Mouse (Mus musculus): ENCODE measurements around the gene Apod. TPM values are rescaled to one million over a fixed set of nuclear protein-coding genes. Genes with fewer than 3 reads are reported as not detected.

Apod gene
- polyA plus RNA-seq, 1 experiment from 2014 or later, result 0.77 TPM

GRCm38 (mm10) chr16:31303276-31303675, 11.3 kb downstream of the Apod start:
- Histone ChIP-seq H3K4me3 (ENCODE audit: low read depth, low read length) (no peak overlapping the region), H3K4me1 (replicated peaks; ENCODE audit: control insufficient read depth, insufficient read depth, low read length) (no peaks in the 10 kb centered on the region; the same call in 1 of the 2 replicates), H3K9ac (ENCODE audit: low read depth, low read length) (no peak overlapping the region), H3K4me2 (replicated peaks; ENCODE audit: low read depth) (no peak overlapping the region), H3K27me3 (replicated peaks; ENCODE audit: control insufficient read depth, insufficient read depth, low read length) (no peaks in the 10 kb centered on the region), H3K36me3 (ENCODE audit: control insufficient read depth, insufficient read depth) (no peaks in the 10 kb centered on the region), H3K9me3 (ENCODE audit: control insufficient read depth) (0 out of 2 replicates have a peak, but pooled peaks cover 3% of the 10 kb centered on the region), H3K27ac (ENCODE audit: low read depth, low read length) (no peak overlapping the region)
- WGBS, result 73% methylated on average over 10 of the region's 10 CpGs
- TF ChIP-seq CTCF (IDR thresholded peaks at IDR 0.05; ENCODE audit: low read depth), result no peak
- no peak for ATAC-seq

- H3K9ac ChIP-seq (ENCODE audit: low read depth, low read length), result no peak overlapping the region
- no peak overlapping the region for H3K4me2 ChIP-seq (replicated peaks; ENCODE audit: low read depth)
- no peaks in the 10 kb centered on the region for H3K27me3 ChIP-seq (replicated peaks; ENCODE audit: control insufficient read depth, insufficient read depth, low read length)
- no peak for ATAC-seq
- H3K4me3 ChIP-seq (ENCODE audit: low read depth, low read length), result no peak overlapping the region
- no peaks in the 10 kb centered on the region for H3K36me3 ChIP-seq (ENCODE audit: control insufficient read depth, insufficient read depth)
- TF ChIP-seq CTCF (IDR thresholded peaks at IDR 0.05; ENCODE audit: low read depth), result no peak
- no peaks in the 10 kb centered on the region for H3K9me3 ChIP-seq (ENCODE audit: control insufficient read depth)
- no peak overlapping the region for H3K27ac ChIP-seq (ENCODE audit: low read depth, low read length)
- 85% methylated on average over 6 of the region's 6 CpGs for WGBS
- no peaks in the 10 kb centered on the region; the same call in 1 of the 2 replicates for H3K4me1 ChIP-seq (replicated peaks; ENCODE audit: control insufficient read depth, insufficient read depth, low read length)
These were observed 13.6 kb downstream of the Apod start for GRCm38 (mm10) chr16:31300883-31301532.

- Histone ChIP-seq H3K4me3 (ENCODE audit: low read depth, low read length) (no peak overlapping the region), H3K36me3 (ENCODE audit: control insufficient read depth, insufficient read depth) (no peaks in the 10 kb centered on the region), H3K9ac (ENCODE audit: low read depth, low read length) (no peak overlapping the region), H3K27ac (ENCODE audit: low read depth, low read length) (no peak overlapping the region), H3K27me3 (replicated peaks; ENCODE audit: control insufficient read depth, insufficient read depth, low read length) (no peaks in the 10 kb centered on the region), H3K4me1 (replicated peaks; ENCODE audit: control insufficient read depth, insufficient read depth, low read length) (no peaks in the 10 kb centered on the region; the same call in 1 of the 2 replicates), H3K9me3 (ENCODE audit: control insufficient read depth) (no peaks in the 10 kb centered on the region), H3K4me2 (replicated peaks; ENCODE audit: low read depth) (no peak overlapping the region)
- no peak for TF ChIP-seq CTCF (IDR thresholded peaks at IDR 0.05; ENCODE audit: low read depth)
- WGBS, result 45% methylated on average over 7 of the region's 7 CpGs
- ATAC-seq, result no peak
These were observed 14.1 kb downstream of the Apod start for GRCm38 (mm10) chr16:31300467-31300866.

- no peaks in the 10 kb centered on the region; the same call in 1 of the 2 replicates for H3K4me1 ChIP-seq (replicated peaks; ENCODE audit: control insufficient read depth, insufficient read depth, low read length)
- H3K27me3 ChIP-seq (replicated peaks; ENCODE audit: control insufficient read depth, insufficient read depth, low read length), result no peaks in the 10 kb centered on the region
- no peaks in the 10 kb centered on the region for H3K36me3 ChIP-seq (ENCODE audit: control insufficient read depth, insufficient read depth)
- H3K27ac ChIP-seq (ENCODE audit: low read depth, low read length), result no peak overlapping the region
- H3K9me3 ChIP-seq (ENCODE audit: control insufficient read depth), result no peaks in the 10 kb centered on the region
- ATAC-seq, result no peak
- no peak overlapping the region for H3K4me2 ChIP-seq (replicated peaks; ENCODE audit: low read depth)
- 53% methylated on average over 3 of the region's 3 CpGs for WGBS
- TF ChIP-seq CTCF (IDR thresholded peaks at IDR 0.05; ENCODE audit: low read depth), result no peak
- no peak overlapping the region for H3K4me3 ChIP-seq (ENCODE audit: low read depth, low read length)
- no peak overlapping the region for H3K9ac ChIP-seq (ENCODE audit: low read depth, low read length)
These were observed 14.7 kb downstream of the Apod start for GRCm38 (mm10) chr16:31299960-31300353.

GRCm38 (mm10) chr16:31299164-31299959, 15.2 kb downstream of the Apod start:
- no peaks in the 10 kb centered on the region for H3K36me3 ChIP-seq (ENCODE audit: control insufficient read depth, insufficient read depth)
- H3K27me3 ChIP-seq (replicated peaks; ENCODE audit: control insufficient read depth, insufficient read depth, low read length), result no peaks in the 10 kb centered on the region
- no peak overlapping the region for H3K4me2 ChIP-seq (replicated peaks; ENCODE audit: low read depth)
- no peak for TF ChIP-seq CTCF (IDR thresholded peaks at IDR 0.05; ENCODE audit: low read depth)
- no peak overlapping the region for H3K27ac ChIP-seq (ENCODE audit: low read depth, low read length)
- no peak overlapping the region for H3K4me3 ChIP-seq (ENCODE audit: low read depth, low read length)
- WGBS, result 48% methylated on average over 11 of the region's 11 CpGs
- no peaks in the 10 kb centered on the region; the same call in 1 of the 2 replicates for H3K4me1 ChIP-seq (replicated peaks; ENCODE audit: control insufficient read depth, insufficient read depth, low read length)
- no peak overlapping the region for H3K9ac ChIP-seq (ENCODE audit: low read depth, low read length)
- H3K9me3 ChIP-seq (ENCODE audit: control insufficient read depth), result no peaks in the 10 kb centered on the region
- no peak for ATAC-seq

GRCm38 (mm10) chr16:31297113-31297512, 17.5 kb downstream of the Apod start:
- no peak for TF ChIP-seq CTCF (IDR thresholded peaks at IDR 0.05; ENCODE audit: low read depth)
- Histone ChIP-seq H3K4me1 (replicated peaks; ENCODE audit: control insufficient read depth, insufficient read depth, low read length) (no peaks in the 10 kb centered on the region; the same call in 1 of the 2 replicates), H3K9ac (ENCODE audit: low read depth, low read length) (no peak overlapping the region), H3K36me3 (ENCODE audit: control insufficient read depth, insufficient read depth) (no peaks in the 10 kb centered on the region), H3K4me2 (replicated peaks; ENCODE audit: low read depth) (no peak overlapping the region), H3K9me3 (ENCODE audit: control insufficient read depth) (no peaks in the 10 kb centered on the region), H3K27ac (ENCODE audit: low read depth, low read length) (no peak overlapping the region), H3K27me3 (replicated peaks; ENCODE audit: control insufficient read depth, insufficient read depth, low read length) (no peaks in the 10 kb centered on the region), H3K4me3 (ENCODE audit: low read depth, low read length) (no peak overlapping the region)
- no peak for ATAC-seq
- 84% methylated on average over 7 of the region's 7 CpGs for whole genome bisulfite sequencing
